Mouse (Mus musculus) gastrocnemius, adult 2 months (tissue): ENCODE data around the gene B3gntl1. TPM values are rescaled to one million over a fixed set of nuclear protein-coding genes. Genes with fewer than 3 reads are reported as not detected.

Experiments used
- DNase-seq: peaks from one replicate; pipeline ENCODE4 v3.0.0; 2022
- H3K27ac ChIP-seq: fragments of 200-600 bp; 2 replicates; pipeline ENCODE4 v1.8.1; 2022; ENCODE audit warnings: mild to moderate bottlenecking
- H3K4me3 ChIP-seq: fragments of 200-600 bp; 2 replicates; pipeline ENCODE4 v1.8.1; 2022; ENCODE audit warnings: mild to moderate bottlenecking, moderate library complexity
- CTCF ChIP-seq: fragments of 200-600 bp; IDR thresholded peaks from 2 replicates; pipeline ENCODE4 v1.8.1; 2022; ENCODE audit warnings: antibody characterized with exemption, mild to moderate bottlenecking, moderate library complexity
- intact Hi-C: fragments of 180-260 bp; cut with DNase I; formaldehyde crosslinking; loops from one replicate; pipeline ENCODE4 v1.15.1; 2025
- total RNA-seq, 2 experiments: library from RNA; stranded (reverse); gene quantifications; 2 replicates each; pipeline ENCODE4 v1.2.3; 2021

The B3gntl1 gene
- total RNA-seq, 2 experiments from 2014 or later: 2.2 to 3.0 TPM

DNA sequence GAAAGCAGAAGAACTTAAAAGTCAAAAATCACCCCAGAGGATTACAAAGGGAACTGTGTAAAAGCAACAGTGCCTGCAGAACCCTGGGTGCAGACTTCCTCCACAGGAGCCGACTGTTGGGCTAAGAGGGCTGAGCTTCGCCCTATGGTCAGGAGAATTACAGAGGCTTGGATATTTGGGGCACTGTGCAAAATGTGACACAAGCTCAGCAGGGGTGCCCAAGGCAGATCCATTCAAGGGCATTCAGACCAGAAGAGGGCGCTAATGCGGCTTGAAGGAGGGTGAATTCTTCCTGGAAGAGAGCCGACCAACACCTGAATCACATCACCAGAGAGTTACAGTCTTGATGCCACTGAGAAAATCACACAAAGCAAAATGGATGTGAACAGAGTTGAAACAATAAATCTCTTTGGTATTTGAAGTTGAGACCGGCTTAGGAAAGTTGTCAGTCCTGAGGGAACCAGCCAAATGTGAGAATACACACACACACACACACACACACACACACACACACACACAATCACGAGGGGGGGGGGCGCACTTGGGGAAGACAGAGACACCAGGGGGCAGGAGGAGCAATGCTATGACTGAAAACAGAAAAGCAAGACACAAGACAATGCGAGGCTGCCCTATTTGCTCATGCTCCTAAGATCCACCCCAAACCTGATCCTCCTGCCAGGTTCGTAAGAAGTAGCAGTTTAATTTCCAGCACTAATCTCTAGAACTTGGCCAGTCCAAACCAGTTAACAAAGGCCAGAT, 20.2 kb downstream of the B3gntl1 start:
- peak; percentile 73 for TF ChIP-seq CTCF
- DNase-seq: peak; percentile 73
- intact Hi-C loops: loop anchor here (1.0 to 5.0 kb wide), 2 partner anchors 156 to 175 kb away; no protein-coding TSS in a partner anchor
- Histone ChIP-seq H3K27ac (peak overlapping the region; percentile 80), H3K4me3 (no peak overlapping the region)

- TF ChIP-seq CTCF: no peak
- intact Hi-C loops: loop anchor here (1.0 to 5.0 kb wide), 2 partner anchors 156 to 175 kb away; no protein-coding TSS in a partner anchor
- peak overlapping the region; percentile 38; the same call in 1 of the 2 replicates for H3K4me3 ChIP-seq
- peak; percentile 26 for DNase-seq
- peak overlapping the region; percentile 80 for H3K27ac ChIP-seq
These were observed 21.0 kb downstream of the B3gntl1 start for GRCm38 (mm10) chr11:121651983-121652382.

DNA sequence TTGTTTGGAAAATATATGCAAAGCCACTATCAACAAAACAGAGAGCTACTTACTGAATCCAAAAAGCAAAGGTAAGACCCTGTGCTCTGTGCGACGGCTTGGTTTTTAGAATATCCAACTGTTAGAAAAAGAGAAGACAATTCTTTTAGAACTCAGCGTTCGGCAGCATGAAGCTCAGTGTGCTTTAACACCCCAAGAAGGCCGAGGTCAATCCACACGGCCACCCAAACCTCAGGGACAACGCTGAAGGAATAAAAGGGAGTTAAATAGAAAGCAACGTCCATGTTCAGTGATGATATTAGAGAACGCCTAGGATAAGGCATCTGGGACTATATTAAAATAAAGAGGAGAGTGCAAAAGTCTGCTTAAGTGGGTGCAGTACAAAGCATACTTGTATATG, 21.4 kb downstream of the B3gntl1 start:
- no peak overlapping the region for H3K4me3 ChIP-seq
- H3K27ac ChIP-seq: peak overlapping the region; percentile 80
- intact Hi-C loops: loop anchor here (5.0 kb wide), 1 partner anchor 174 kb away; no protein-coding TSS in a partner anchor
- DNase-seq: no peak
- no peak for TF ChIP-seq CTCF

DNA sequence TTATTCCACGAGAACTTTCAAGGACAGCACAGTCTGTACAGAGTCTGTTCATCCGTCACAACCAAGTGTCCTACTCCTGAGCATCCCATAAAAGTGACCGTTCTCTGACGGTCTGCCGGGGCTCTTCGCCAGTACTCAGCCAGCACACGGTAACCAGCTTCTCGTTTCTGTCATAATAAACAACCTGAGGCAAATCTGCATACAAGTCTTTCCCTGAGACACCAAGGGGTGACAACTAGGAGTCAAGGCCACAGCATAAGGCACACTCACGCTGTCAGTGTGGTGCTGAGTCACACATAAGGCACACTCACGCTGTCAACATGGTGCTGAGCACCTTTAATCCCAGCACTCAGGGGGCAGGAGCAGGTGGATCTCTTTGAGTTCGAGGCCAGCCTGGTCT, 22.3 kb downstream of the B3gntl1 start:
- DNase-seq: no peak
- peak overlapping the region; percentile 59 for H3K27ac ChIP-seq
- no peak overlapping the region for H3K4me3 ChIP-seq
- intact Hi-C loops: loop anchor here (5.0 kb wide), 1 partner anchor 173 kb away; no protein-coding TSS in a partner anchor
- TF ChIP-seq CTCF: no peak

DNA sequence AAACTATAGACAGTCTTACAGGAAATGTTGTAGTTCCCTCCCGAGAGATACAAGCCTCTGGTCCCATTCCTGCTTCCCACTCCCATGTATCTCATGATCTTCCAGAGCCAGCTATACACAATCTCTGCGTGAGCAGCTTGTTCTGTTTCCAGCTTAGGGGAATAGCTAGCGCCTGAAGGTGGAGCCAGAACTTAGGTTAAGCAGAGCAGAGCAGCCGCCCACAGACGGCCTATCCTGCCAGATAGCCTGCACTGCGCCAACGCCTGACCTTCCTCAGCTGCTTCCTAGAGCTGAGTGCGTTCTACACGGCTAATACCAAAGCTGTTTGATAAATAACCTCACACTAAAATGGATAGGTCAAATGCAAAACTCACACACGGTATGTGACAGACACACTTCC, 23.1 kb downstream of the B3gntl1 start:
- DNase-seq: peak; percentile 83
- TF ChIP-seq CTCF: peak; percentile 61
- intact Hi-C loops: loop anchor here (5.0 kb wide), 1 partner anchor 173 kb away; no protein-coding TSS in a partner anchor

DNA sequence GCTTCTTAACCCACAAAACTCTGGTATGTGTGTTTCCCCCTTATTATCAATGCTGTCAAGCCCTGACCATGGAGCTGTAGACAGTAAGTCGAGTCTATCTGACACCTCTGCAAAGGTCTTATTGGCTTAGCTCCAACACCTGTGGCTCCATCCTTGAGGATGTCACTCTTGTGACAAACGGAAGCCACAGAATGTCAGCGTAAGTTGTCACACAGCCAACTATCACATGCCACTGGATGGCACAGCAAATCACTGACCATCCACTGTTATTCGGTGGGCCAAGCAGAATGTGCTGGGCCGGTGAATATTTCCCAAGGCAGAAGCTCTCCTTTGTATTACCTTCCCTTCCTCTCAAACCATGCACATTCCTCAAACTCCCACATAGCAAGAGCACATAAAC, 24.8 kb downstream of the B3gntl1 start:
- no peak for TF ChIP-seq CTCF
- intact Hi-C loops: no loop called here
- no peak overlapping the region for H3K4me3 ChIP-seq
- no peak overlapping the region for H3K27ac ChIP-seq
- no peak for DNase-seq

More for the DNA sequence above, 23.1 kb downstream of the B3gntl1 start:
- Histone ChIP-seq H3K4me3 (no peak overlapping the region; the same call in 1 of the 2 replicates), H3K27ac (peak overlapping the region; percentile 59)

DNA sequence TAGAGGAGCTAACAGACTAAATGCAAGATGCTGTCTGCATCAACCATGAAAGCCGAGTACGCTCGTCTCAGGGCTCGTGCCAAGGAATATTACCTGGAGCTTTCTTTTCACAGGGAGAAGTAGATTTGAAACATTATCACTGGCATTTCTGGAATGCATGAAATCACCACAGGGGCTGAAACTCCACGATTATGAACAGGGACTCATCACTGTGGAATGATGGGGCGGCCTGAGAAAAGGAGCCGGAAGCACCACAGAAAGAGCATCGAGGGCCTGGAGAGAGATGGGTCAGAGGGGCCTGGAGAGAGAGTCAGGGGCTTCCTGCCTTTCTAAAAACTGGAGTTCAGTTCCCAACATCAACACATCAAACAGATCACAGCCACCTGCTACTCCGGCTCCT, 25.6 kb downstream of the B3gntl1 start:
- Histone ChIP-seq H3K4me3 (no peak overlapping the region), H3K27ac (no peak overlapping the region)
- TF ChIP-seq CTCF: no peak
- DNase-seq: no peak
- intact Hi-C loops: no loop called here

DNA sequence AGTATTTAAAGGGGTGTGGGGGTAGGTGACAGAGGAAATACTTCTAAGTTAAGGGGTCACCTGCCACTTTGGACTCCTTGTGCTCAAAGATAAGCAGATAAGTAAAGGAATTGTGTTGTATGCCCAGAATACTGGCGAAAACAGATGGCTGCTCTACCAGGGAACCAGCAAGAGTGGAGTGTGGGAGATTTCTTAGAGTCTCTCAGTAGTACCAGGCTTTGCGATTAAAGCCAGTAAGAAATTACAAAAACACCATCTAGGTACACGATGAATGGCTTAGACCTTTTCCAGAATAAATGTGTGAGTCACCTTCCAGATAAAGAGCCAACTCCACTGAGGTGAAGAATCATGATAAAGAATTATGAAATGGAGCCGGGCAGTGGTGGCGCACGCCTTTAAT, 27.6 kb downstream of the B3gntl1 start:
- no peak for TF ChIP-seq CTCF
- Histone ChIP-seq H3K27ac (no peak overlapping the region), H3K4me3 (no peak overlapping the region)
- intact Hi-C loops: no loop called here
- DNase-seq: no peak

- Histone ChIP-seq H3K27ac (no peak overlapping the region), H3K4me3 (no peak overlapping the region)
- no peak for DNase-seq
- intact Hi-C loops: no loop called here
- no peak for TF ChIP-seq CTCF
These were observed 31.3 kb downstream of the B3gntl1 start for GRCm38 (mm10) chr11:121641501-121642145.

DNA sequence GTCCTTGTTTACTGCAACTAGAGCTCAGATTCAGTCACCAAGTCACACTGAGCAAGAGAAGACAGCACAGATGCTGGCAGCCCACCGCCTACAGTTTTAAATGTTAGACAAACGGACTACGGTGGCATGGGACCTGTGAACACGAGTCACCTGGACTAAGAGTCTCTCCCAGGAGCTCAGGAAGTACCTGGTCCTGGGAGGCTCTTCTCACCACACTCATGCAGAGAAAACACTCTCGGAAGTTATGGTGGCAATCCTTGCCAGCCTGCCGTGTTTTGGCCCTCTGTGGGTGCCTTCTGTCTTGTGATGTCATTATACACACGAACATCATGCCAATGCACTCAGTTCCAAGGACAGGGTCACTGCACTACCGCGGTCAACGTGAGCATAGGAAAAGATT, 36.3 kb downstream of the B3gntl1 start:
- intact Hi-C loops: no loop called here
- no peak overlapping the region for H3K27ac ChIP-seq
- no peak for TF ChIP-seq CTCF

DNA sequence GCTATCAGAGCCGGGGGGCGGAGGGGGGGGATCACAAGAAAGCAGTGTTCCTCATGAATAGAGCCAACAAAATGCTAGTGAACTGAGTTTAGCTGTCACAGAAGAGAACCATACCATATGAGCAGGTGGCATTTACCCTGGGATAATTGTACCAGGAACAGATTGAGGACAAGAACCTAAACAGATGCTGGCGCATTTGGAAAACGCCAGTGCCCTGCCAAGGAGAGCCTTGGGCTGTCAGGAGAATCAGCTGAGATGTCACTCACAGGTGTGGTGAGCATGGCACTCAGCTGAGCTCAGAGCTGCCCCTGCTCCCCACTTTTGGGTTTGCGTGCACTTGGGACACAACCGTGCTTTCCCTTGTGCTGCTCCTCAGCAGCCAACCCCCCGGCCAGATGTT, 41.5 kb downstream of the B3gntl1 start:
- intact Hi-C loops: loop anchor here (1.0 kb wide), 1 partner anchor 177 kb away; no protein-coding TSS in a partner anchor
- no peak for DNase-seq
- no peak for TF ChIP-seq CTCF
- Histone ChIP-seq H3K4me3 (no peak overlapping the region), H3K27ac (no peak overlapping the region)

More for the DNA sequence above, 36.3 kb downstream of the B3gntl1 start:
- H3K4me3 ChIP-seq: no peak overlapping the region
- DNase-seq: no peak

DNA sequence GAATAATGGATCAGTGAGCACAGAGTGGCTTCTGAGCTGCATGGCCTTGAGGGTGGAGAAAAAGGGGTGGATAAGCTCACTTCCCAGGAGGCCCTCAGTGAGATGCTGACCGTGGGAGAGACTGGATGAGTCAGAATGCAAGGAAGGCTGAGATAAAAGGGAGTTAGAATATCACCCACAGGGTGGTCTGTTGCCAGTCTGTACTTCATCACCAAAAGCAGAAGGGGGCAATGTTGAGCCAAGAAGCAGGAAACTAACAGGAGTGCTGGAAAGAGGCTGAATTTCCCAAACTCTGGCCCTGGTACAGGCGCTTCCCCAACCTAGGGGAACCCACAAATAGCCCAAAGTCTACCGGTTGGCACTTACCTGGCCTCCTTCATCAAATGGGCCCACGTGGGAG, 42.5 kb downstream of the B3gntl1 start:
- H3K4me3 ChIP-seq: no peak overlapping the region
- intact Hi-C loops: no loop called here
- TF ChIP-seq CTCF: peak; percentile 60
- no peak overlapping the region for H3K27ac ChIP-seq
- no peak for DNase-seq

- no peak for TF ChIP-seq CTCF
- intact Hi-C loops: no loop called here
- no peak for DNase-seq
- no peak overlapping the region for H3K4me3 ChIP-seq
- H3K27ac ChIP-seq: no peak overlapping the region
These were observed 43.4 kb downstream of the B3gntl1 start for GRCm38 (mm10) chr11:121629529-121629928.
